Mouse (Mus musculus) brain, embryonic 14.5 days (tissue): ENCODE data around the gene Tpcn2.

Experiments used
- CTCF ChIP-seq: fragments of 200-500 bp; IDR thresholded peaks from 2 replicates; pipeline ENCODE4 v1.5.1; 2012; ENCODE audit warnings: inconsistent platforms, mild to moderate bottlenecking, moderate library complexity, borderline replicate concordance; ENCODE audit not compliant: insufficient read depth, insufficient read length; ENCODE audit errors: extremely low read depth
- POLR2A ChIP-seq: fragments of 200-500 bp; IDR thresholded peaks from 2 replicates; pipeline ENCODE4 v1.6.1; 2012; ENCODE audit warnings: mild to moderate bottlenecking, inconsistent platforms, borderline replicate concordance; ENCODE audit not compliant: poor library complexity, insufficient read depth, insufficient read length, severe bottlenecking; ENCODE audit errors: extremely low read depth

- TF ChIP-seq POLR2A: no peak
- TF ChIP-seq CTCF: no peak
Measured at GRCm38 (mm10) chr7:145155666-145156065, 128.1 kb downstream of the Tpcn2 start.
